Mouse (Mus musculus) neural tube, postnatal 0 days (tissue): Measurements from ENCODE around the gene Creb1. TPM values are rescaled to one million over a fixed set of nuclear protein-coding genes. Genes with fewer than 3 reads are reported as not detected.

Experiments
- polyA plus RNA-seq: library from polyadenylated mRNA; unstranded; fragments of >200 nt; fragmentation: Nextera tagmentation; extraction: Ambion mirVana; gene quantifications from 2 replicates; pipeline ENCODE4 v1.2.1, GENCODE M21; 2015

The Creb1 gene
- polyA plus RNA-seq, result 11.6 and 13.6 TPM in 2 replicates

DNA sequence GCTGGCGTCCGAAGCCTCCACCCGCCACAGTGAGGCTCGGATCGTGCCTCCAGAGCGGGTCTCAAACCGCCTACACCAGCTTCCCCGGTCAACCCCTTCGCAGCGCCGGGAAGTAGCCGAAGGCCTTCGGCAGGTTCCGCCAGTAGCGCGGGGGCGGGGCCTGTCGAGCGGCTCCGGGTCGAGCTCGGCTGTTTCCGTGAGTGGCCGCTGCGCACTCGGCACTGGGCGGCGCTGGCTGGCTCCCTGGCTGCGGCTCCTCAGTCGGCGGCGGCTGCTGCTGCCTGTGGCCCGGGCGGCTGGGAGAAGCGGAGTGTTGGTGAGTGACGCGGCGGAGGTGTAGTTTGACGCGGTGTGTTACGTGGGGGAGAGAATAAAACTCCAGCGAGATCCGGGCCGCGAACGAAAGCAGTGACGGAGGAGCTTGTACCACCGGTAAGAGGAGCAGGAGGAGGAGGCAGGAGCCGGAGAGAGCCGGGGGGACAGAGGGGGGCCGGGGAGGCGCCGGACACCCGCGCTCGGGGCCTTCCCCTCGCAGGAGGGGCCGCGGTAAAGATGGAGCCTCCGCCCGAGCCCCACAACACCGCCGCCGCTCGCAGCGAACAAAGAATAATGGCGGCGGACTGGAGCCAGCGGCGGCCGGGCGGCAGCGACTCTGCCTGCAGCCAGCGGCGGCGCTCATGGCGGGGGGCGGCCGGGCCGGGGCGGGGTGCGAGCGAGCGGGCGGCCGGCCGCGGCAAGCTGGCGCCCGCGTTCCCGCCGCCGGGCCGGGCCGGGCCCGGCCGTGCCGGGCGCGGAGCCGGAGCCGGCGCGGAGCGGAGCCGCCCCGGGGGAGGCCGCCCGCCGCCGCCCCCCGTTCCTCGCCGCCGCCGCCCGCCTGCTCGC is at the start of gene Creb1:
Creb1 (plus strand) TSS at position 57 of the 882 bp plus-strand sequence.

GRCm38 (mm10) chr1:64616881-64617714 is 84.7 kb downstream of the Creb1 start, which contains the start of gene Mettl21a:
Gene Mettl21a (minus strand): TSS chr1:64617242.

Other genes starting within 250 kb of the Creb1 start
- 14.4 and 15.8 TPM in 2 replicates for gene Mettl21a, start 84.6 kb downstream of the Creb1 start, polyA plus RNA-seq
- gene Ccnyl1, start 157.8 kb downstream of the Creb1 start, polyA plus RNA-seq, result 4.4 and 4.7 TPM in 2 replicates
- 0.31 and 0.53 TPM in 2 replicates for gene Fzd5, start 205.1 kb downstream of the Creb1 start, polyA plus RNA-seq